Mouse (Mus musculus): Measurements from ENCODE around the gene Ltf. TPM values are rescaled to one million over a fixed set of nuclear protein-coding genes. Genes with fewer than 3 reads are reported as not detected.

Gene Ltf
- total and polyA plus RNA-seq, 2 experiments from 2014 or later, result 0.71 to 5.3 TPM

DNA sequence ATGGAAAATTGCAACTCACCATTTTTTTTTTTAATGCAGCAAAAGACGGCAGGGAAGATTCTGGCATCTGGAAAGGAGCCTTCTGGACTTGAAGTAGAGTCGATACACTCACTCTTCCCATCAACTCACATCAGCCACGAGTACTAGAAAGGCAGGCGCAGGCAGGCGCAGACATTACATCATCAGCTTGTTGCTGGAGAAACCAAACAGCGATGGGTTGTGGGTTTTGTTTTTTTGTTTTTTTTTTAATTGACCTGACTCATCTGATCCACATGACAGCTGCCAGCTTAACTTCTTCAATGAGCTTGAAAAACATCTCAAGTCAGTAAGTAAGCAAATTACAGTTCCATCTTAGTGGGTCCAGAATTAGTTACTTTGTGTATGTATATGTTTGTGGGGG is 67.1 kb downstream of the Ltf start:
- H3K9ac ChIP-seq, result no peak overlapping the region
- DNase-seq, result no peak
- H3K9me3 ChIP-seq (ENCODE audit: low read length), result no peaks in the 10 kb centered on the region
- no peak overlapping the region for H3K27ac ChIP-seq (ENCODE audit: low read depth, low read length)
- 53% methylated on average over 6 of the region's 6 CpGs for WGBS
- H3K4me3 ChIP-seq (ENCODE audit: low read depth, low read length), result no peak overlapping the region
- no peaks in the 10 kb centered on the region for H3K4me1 ChIP-seq (ENCODE audit: insufficient read depth)
- no peaks in the 10 kb centered on the region for H3K36me3 ChIP-seq (ENCODE audit: insufficient read depth)
- no peaks in the 10 kb centered on the region for H3K27me3 ChIP-seq (ENCODE audit: insufficient read depth, low read length)
- TF ChIP-seq CTCF (IDR thresholded peaks at IDR 0.05; ENCODE audit: low read depth), result no peak
- H3K4me2 ChIP-seq (ENCODE audit: low read depth), result no peak overlapping the region
- no peak for ATAC-seq

DNA sequence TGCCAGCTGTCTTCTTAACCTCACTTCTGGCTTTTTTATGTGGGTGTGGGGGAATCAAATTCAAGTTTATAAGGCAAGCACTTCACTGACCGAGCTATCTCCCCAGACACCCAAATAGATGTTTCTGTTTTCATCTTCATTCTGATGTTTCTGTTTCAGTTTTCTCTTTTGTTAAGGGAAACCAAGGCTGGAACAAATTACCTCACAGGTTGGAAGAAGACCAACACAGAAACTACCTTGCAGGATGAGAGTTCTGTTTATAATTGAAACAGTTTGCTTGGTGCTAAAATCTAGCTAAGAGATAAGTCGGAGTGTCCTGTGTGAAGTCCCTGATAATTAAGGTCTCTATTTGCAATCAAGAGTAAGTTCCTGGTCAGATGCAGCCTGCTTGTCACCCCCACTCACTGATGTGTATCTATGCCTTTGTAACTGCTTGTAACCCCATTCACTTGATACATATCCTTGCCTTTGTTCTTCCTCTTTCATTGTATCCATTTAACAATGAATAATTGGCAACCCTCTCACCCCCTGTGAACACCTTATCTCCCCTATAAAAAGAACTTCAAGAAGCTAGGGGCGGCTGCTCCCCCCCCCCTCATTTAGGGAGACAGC is 68.0 kb downstream of the Ltf start:
- no peak overlapping the region for H3K4me2 ChIP-seq (ENCODE audit: low read depth)
- no peaks in the 10 kb centered on the region for H3K27me3 ChIP-seq (ENCODE audit: insufficient read depth, low read length)
- H3K9ac ChIP-seq, result no peak overlapping the region
- TF ChIP-seq CTCF (IDR thresholded peaks at IDR 0.05; ENCODE audit: low read depth), result no peak
- no peaks in the 10 kb centered on the region for H3K4me1 ChIP-seq (ENCODE audit: insufficient read depth)
- H3K27ac ChIP-seq (ENCODE audit: low read depth, low read length), result no peak overlapping the region
- no peaks in the 10 kb centered on the region for H3K9me3 ChIP-seq (ENCODE audit: low read length)
- no peak for ATAC-seq
- WGBS, result 24% methylated on average over 3 of the region's 3 CpGs
- H3K36me3 ChIP-seq (ENCODE audit: insufficient read depth), result no peaks in the 10 kb centered on the region
- no peak overlapping the region for H3K4me3 ChIP-seq (ENCODE audit: low read depth, low read length)
- no peak for DNase-seq

DNA sequence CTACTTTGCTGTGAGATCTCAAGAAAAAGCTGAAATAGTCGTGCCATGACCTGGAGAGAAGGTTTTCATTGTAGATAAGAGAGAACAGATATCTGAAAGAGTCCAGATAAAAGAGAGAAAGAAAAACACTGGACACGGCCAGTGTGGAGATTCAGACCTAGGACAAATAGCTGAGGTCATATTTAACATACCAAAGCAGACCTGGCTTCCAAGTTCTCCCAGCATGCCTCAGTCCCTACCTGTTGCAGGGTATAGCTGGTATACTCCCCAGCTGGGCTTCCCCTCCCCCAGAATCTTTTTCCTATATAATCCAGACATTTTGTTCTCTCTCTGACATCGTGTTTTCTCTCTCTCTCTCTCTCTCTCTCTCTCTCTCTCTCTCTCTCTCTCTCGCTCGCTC is 68.9 kb downstream of the Ltf start:
- H3K4me3 ChIP-seq (ENCODE audit: low read depth, low read length), result no peak overlapping the region
- TF ChIP-seq CTCF (IDR thresholded peaks at IDR 0.05; ENCODE audit: low read depth), result no peak
- no peak overlapping the region for H3K4me2 ChIP-seq (ENCODE audit: low read depth)
- ATAC-seq (no peak), DNase-seq (no peak)
- no peaks in the 10 kb centered on the region for H3K9me3 ChIP-seq (ENCODE audit: low read length)
- WGBS, result 10% methylated on average over 5 of the region's 5 CpGs
- H3K36me3 ChIP-seq (ENCODE audit: insufficient read depth), result no peaks in the 10 kb centered on the region
- H3K4me1 ChIP-seq (ENCODE audit: insufficient read depth), result no peaks in the 10 kb centered on the region
- no peak overlapping the region for H3K27ac ChIP-seq (ENCODE audit: low read depth, low read length)
- H3K27me3 ChIP-seq (ENCODE audit: insufficient read depth, low read length), result no peaks in the 10 kb centered on the region
- no peak overlapping the region for H3K9ac ChIP-seq

DNA sequence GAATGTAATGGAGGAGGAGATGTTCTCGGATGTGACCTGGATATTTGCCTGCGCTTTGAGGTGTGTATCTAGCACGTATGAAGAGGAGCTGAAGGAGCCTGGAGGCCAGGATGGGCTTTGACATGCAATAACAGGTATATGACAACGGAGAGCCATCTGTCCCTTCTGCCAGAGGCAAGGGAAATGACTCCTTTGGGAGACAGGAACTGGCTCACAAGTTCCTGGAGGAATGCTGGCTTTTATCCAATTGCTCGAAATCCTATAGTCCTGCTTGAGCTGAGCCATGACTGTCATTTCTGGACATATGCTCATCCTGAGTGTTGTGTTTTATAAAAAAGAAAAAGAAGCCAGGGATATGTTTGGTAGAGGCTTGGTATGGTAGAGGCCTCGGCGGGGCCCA is 69.8 kb downstream of the Ltf start:
- DNase-seq (no peak), ATAC-seq (no peak)
- Histone ChIP-seq H3K36me3 (ENCODE audit: insufficient read depth) (no peaks in the 10 kb centered on the region), H3K4me3 (ENCODE audit: low read depth, low read length) (no peak overlapping the region), H3K4me2 (ENCODE audit: low read depth) (no peak overlapping the region), H3K27me3 (ENCODE audit: insufficient read depth, low read length) (no peaks in the 10 kb centered on the region), H3K27ac (ENCODE audit: low read depth, low read length) (no peak overlapping the region), H3K9ac (no peak overlapping the region), H3K9me3 (ENCODE audit: low read length) (no peaks in the 10 kb centered on the region), H3K4me1 (ENCODE audit: insufficient read depth) (no peaks in the 10 kb centered on the region)
- TF ChIP-seq CTCF (IDR thresholded peaks at IDR 0.05; ENCODE audit: low read depth), result no peak
- WGBS, result 47% methylated on average over 7 of the region's 7 CpGs

Other genes with a start within 250 kb of the Ltf start
- not detected in 2 replicates for gene Prss42, start 221.1 kb upstream of the Ltf start, total RNA-seq (2014; rRNA removed)
- gene Prss42, start 221.1 kb upstream of the Ltf start, polyA plus RNA-seq (2015; fragmentation: Nextera tagmentation; extraction: Ambion mirVana), result not detected in 2 replicates
- not detected in 2 replicates for gene Prss44, start 205.3 kb upstream of the Ltf start, total RNA-seq (2014; rRNA removed)
- not detected in 2 replicates for gene Prss44, start 205.3 kb upstream of the Ltf start, polyA plus RNA-seq (2015; fragmentation: Nextera tagmentation; extraction: Ambion mirVana)
- not detected in 2 replicates for gene Prss43, start 192.6 kb upstream of the Ltf start, total RNA-seq (2014; rRNA removed)
- 0.10 TPM in 1 of 2 replicates, not detected in the other for gene Prss43, start 192.6 kb upstream of the Ltf start, polyA plus RNA-seq (2015; fragmentation: Nextera tagmentation; extraction: Ambion mirVana)
- 0.38 and 0.71 TPM in 2 replicates for gene Prss45, start 184.7 kb upstream of the Ltf start, total RNA-seq (2014; rRNA removed)
- 0.26 TPM in 1 of 2 replicates, not detected in the other for gene Prss45, start 184.7 kb upstream of the Ltf start, polyA plus RNA-seq (2015; fragmentation: Nextera tagmentation; extraction: Ambion mirVana)
- not detected in 2 replicates for gene Prss46, start 174.8 kb upstream of the Ltf start, total RNA-seq (2014; rRNA removed)
- 0.12 TPM in 1 of 2 replicates, not detected in the other for gene Prss46, start 174.8 kb upstream of the Ltf start, polyA plus RNA-seq (2015; fragmentation: Nextera tagmentation; extraction: Ambion mirVana)
- gene Prss50, start 161.3 kb upstream of the Ltf start, total RNA-seq (2014; rRNA removed), result 0.24 TPM in 1 of 2 replicates, not detected in the other
- gene Prss50, start 161.3 kb upstream of the Ltf start, polyA plus RNA-seq (2015; fragmentation: Nextera tagmentation; extraction: Ambion mirVana), result 0.54 and 0.63 TPM in 2 replicates
- gene Als2cl, start 139.4 kb upstream of the Ltf start, total RNA-seq (2014; rRNA removed), result 3.8 and 4.6 TPM in 2 replicates
- 0.49 and 1.6 TPM in 2 replicates for gene Als2cl, start 139.4 kb upstream of the Ltf start, polyA plus RNA-seq (2015; fragmentation: Nextera tagmentation; extraction: Ambion mirVana)
- gene Tmie, start 139.2 kb upstream of the Ltf start, total RNA-seq (2014; rRNA removed), result 2.5 and 5.3 TPM in 2 replicates
- gene Tmie, start 139.2 kb upstream of the Ltf start, polyA plus RNA-seq (2015; fragmentation: Nextera tagmentation; extraction: Ambion mirVana), result 2.3 and 4.0 TPM in 2 replicates
- 0.54 TPM in 1 of 2 replicates, not detected in the other for gene Fam240a, start 102.4 kb upstream of the Ltf start, total RNA-seq (2014; rRNA removed)
- gene Fam240a, start 102.4 kb upstream of the Ltf start, polyA plus RNA-seq (2015; fragmentation: Nextera tagmentation; extraction: Ambion mirVana), result 0.58 TPM in 1 of 2 replicates, not detected in the other
- gene Tdgf1, start 73.1 kb upstream of the Ltf start, total RNA-seq (2014; rRNA removed), result not detected in 2 replicates
- 0.09 and 0.12 TPM in 2 replicates for gene Tdgf1, start 73.1 kb upstream of the Ltf start, polyA plus RNA-seq (2015; fragmentation: Nextera tagmentation; extraction: Ambion mirVana)
- gene Lrrc2, start 67.7 kb upstream of the Ltf start, total RNA-seq (2014; rRNA removed), result 0.14 and 0.23 TPM in 2 replicates
- gene Lrrc2, start 67.7 kb upstream of the Ltf start, polyA plus RNA-seq (2015; fragmentation: Nextera tagmentation; extraction: Ambion mirVana), result 0.42 and 0.96 TPM in 2 replicates
- gene Rtp3, start 28.7 kb upstream of the Ltf start, total RNA-seq (2014; rRNA removed), result not detected in 2 replicates
- not detected in 2 replicates for gene Rtp3, start 28.7 kb upstream of the Ltf start, polyA plus RNA-seq (2015; fragmentation: Nextera tagmentation; extraction: Ambion mirVana)
- gene Ccrl2, start 38.2 kb downstream of the Ltf start, total RNA-seq (2014; rRNA removed), result 0.19 and 0.77 TPM in 2 replicates
- 0.99 and 1.3 TPM in 2 replicates for gene Ccrl2, start 38.2 kb downstream of the Ltf start, polyA plus RNA-seq (2015; fragmentation: Nextera tagmentation; extraction: Ambion mirVana)
- 29.2 and 41.7 TPM in 2 replicates for gene Lrrfip2, start 98.3 kb downstream of the Ltf start, total RNA-seq (2014; rRNA removed)
- gene Lrrfip2, start 98.3 kb downstream of the Ltf start, polyA plus RNA-seq (2015; fragmentation: Nextera tagmentation; extraction: Ambion mirVana), result 36.0 and 38.9 TPM in 2 replicates